Mouse (Mus musculus): ENCODE measurements around the gene Hectd1. TPM values are rescaled to one million over a fixed set of nuclear protein-coding genes. Genes with fewer than 3 reads are reported as not detected.
A peak's percentile ranks its signal among the peaks of the same experiment; 100 is the strongest.

Hectd1 gene
- polyA plus RNA-seq, 1 experiment from 2014 or later, result 51.6 TPM

GRCm38 (mm10) chr12:51759374-51759773 lies 70.0 kb downstream of the Hectd1 start:
- H3K27me3 ChIP-seq (ENCODE audit: control insufficient read depth, insufficient read depth, low read length), result no peaks in the 10 kb centered on the region
- 87% methylated on average over 3 of the region's 3 CpGs for WGBS
- H3K4me2 ChIP-seq (replicated peaks; ENCODE audit: low read depth, low read length), result no peak overlapping the region
- peaks cover 80% of the 10 kb centered on the region for H3K36me3 ChIP-seq (ENCODE audit: control insufficient read depth, insufficient read depth, low read length)
- H3K9me3 ChIP-seq (ENCODE audit: control insufficient read depth, low read length), result no peaks in the 10 kb centered on the region
- ATAC-seq (ENCODE audit: low FRiP score, low TSS enrichment), result no peak
- no peaks in the 10 kb centered on the region for H3K4me1 ChIP-seq (ENCODE audit: control insufficient read depth, insufficient read depth, low read length)
- H3K4me3 ChIP-seq (ENCODE audit: low read length), result no peak overlapping the region
- H3K9ac ChIP-seq (ENCODE audit: low read depth, low read length), result no peak overlapping the region
- no peak overlapping the region for H3K27ac ChIP-seq (ENCODE audit: low read depth, low read length)

GRCm38 (mm10) chr12:51756599-51756961 lies 72.8 kb downstream of the Hectd1 start:
- no peaks in the 10 kb centered on the region for H3K27me3 ChIP-seq (ENCODE audit: control insufficient read depth, insufficient read depth, low read length)
- ATAC-seq (ENCODE audit: low FRiP score, low TSS enrichment), result no peak
- H3K36me3 ChIP-seq (ENCODE audit: control insufficient read depth, insufficient read depth, low read length), result peaks cover 85% of the 10 kb centered on the region
- no peak overlapping the region for H3K4me2 ChIP-seq (replicated peaks; ENCODE audit: low read depth, low read length)
- no peak overlapping the region for H3K9ac ChIP-seq (ENCODE audit: low read depth, low read length)
- no peaks in the 10 kb centered on the region for H3K4me1 ChIP-seq (ENCODE audit: control insufficient read depth, insufficient read depth, low read length)
- no peak overlapping the region for H3K27ac ChIP-seq (ENCODE audit: low read depth, low read length)
- H3K9me3 ChIP-seq (ENCODE audit: control insufficient read depth, low read length), result no peaks in the 10 kb centered on the region
- no peak overlapping the region for H3K4me3 ChIP-seq (ENCODE audit: low read length)

GRCm38 (mm10) chr12:51755938-51756598 lies 73.3 kb downstream of the Hectd1 start:
- Histone ChIP-seq H3K36me3 (ENCODE audit: control insufficient read depth, insufficient read depth, low read length) (peaks cover 87% of the 10 kb centered on the region), H3K4me3 (ENCODE audit: low read length) (no peak overlapping the region), H3K9ac (ENCODE audit: low read depth, low read length) (no peak overlapping the region), H3K27ac (ENCODE audit: low read depth, low read length) (no peak overlapping the region), H3K27me3 (ENCODE audit: control insufficient read depth, insufficient read depth, low read length) (no peaks in the 10 kb centered on the region), H3K4me1 (ENCODE audit: control insufficient read depth, insufficient read depth, low read length) (no peaks in the 10 kb centered on the region), H3K4me2 (replicated peaks; ENCODE audit: low read depth, low read length) (no peak overlapping the region), H3K9me3 (ENCODE audit: control insufficient read depth, low read length) (no peaks in the 10 kb centered on the region)
- no peak for ATAC-seq (ENCODE audit: low FRiP score, low TSS enrichment)
- 97% methylated on average over 12 of the region's 12 CpGs for WGBS

- H3K27me3 ChIP-seq (ENCODE audit: control insufficient read depth, insufficient read depth, low read length), result no peaks in the 10 kb centered on the region
- WGBS, result 93% methylated on average over 2 of the region's 2 CpGs
- H3K9me3 ChIP-seq (ENCODE audit: control insufficient read depth, low read length), result no peaks in the 10 kb centered on the region
- H3K36me3 ChIP-seq (ENCODE audit: control insufficient read depth, insufficient read depth, low read length), result peaks cover 76% of the 10 kb centered on the region
- H3K9ac ChIP-seq (ENCODE audit: low read depth, low read length), result no peak overlapping the region
- ATAC-seq (ENCODE audit: low FRiP score, low TSS enrichment), result no peak
- no peak overlapping the region for H3K27ac ChIP-seq (ENCODE audit: low read depth, low read length)
- H3K4me1 ChIP-seq (ENCODE audit: control insufficient read depth, insufficient read depth, low read length), result no peaks in the 10 kb centered on the region
- H3K4me3 ChIP-seq (ENCODE audit: low read length), result no peak overlapping the region
- H3K4me2 ChIP-seq (replicated peaks; ENCODE audit: low read depth, low read length), result no peak overlapping the region
These were observed 82.0 kb downstream of the Hectd1 start for GRCm38 (mm10) chr12:51747348-51747747.

- Histone ChIP-seq H3K4me1 (ENCODE audit: control insufficient read depth, insufficient read depth, low read length) (no peaks in the 10 kb centered on the region), H3K27me3 (ENCODE audit: control insufficient read depth, insufficient read depth, low read length) (no peaks in the 10 kb centered on the region), H3K9me3 (ENCODE audit: control insufficient read depth, low read length) (no peaks in the 10 kb centered on the region), H3K27ac (ENCODE audit: low read depth, low read length) (no peak overlapping the region), H3K36me3 (ENCODE audit: control insufficient read depth, insufficient read depth, low read length) (peaks cover 54% of the 10 kb centered on the region), H3K9ac (ENCODE audit: low read depth, low read length) (no peak overlapping the region), H3K4me2 (replicated peaks; ENCODE audit: low read depth, low read length) (no peak overlapping the region), H3K4me3 (ENCODE audit: low read length) (no peak overlapping the region)
- ATAC-seq (ENCODE audit: low FRiP score, low TSS enrichment), result no peak
- 52% methylated on average over 6 of the region's 6 CpGs for WGBS
These were observed 84.4 kb downstream of the Hectd1 start for GRCm38 (mm10) chr12:51744957-51745356.

- H3K27ac ChIP-seq (ENCODE audit: low read depth, low read length), result no peak overlapping the region
- H3K36me3 ChIP-seq (ENCODE audit: control insufficient read depth, insufficient read depth, low read length), result peaks cover 36% of the 10 kb centered on the region
- H3K4me2 ChIP-seq (replicated peaks; ENCODE audit: low read depth, low read length), result no peak overlapping the region
- H3K4me3 ChIP-seq (ENCODE audit: low read length), result no peak overlapping the region
- no peaks in the 10 kb centered on the region for H3K9me3 ChIP-seq (ENCODE audit: control insufficient read depth, low read length)
- ATAC-seq (ENCODE audit: low FRiP score, low TSS enrichment), result no peak
- H3K4me1 ChIP-seq (ENCODE audit: control insufficient read depth, insufficient read depth, low read length), result no peaks in the 10 kb centered on the region
- WGBS, result 86% methylated on average over 6 of the region's 6 CpGs
- no peaks in the 10 kb centered on the region for H3K27me3 ChIP-seq (ENCODE audit: control insufficient read depth, insufficient read depth, low read length)
- H3K9ac ChIP-seq (ENCODE audit: low read depth, low read length), result no peak overlapping the region
These were observed 87.6 kb downstream of the Hectd1 start for GRCm38 (mm10) chr12:51741690-51742089.

- no peak for ATAC-seq (ENCODE audit: low FRiP score, low TSS enrichment)
- Histone ChIP-seq H3K4me2 (replicated peaks; ENCODE audit: low read depth, low read length) (no peak overlapping the region), H3K27me3 (ENCODE audit: control insufficient read depth, insufficient read depth, low read length) (no peaks in the 10 kb centered on the region), H3K36me3 (ENCODE audit: control insufficient read depth, insufficient read depth, low read length) (no peaks in the 10 kb centered on the region), H3K4me1 (ENCODE audit: control insufficient read depth, insufficient read depth, low read length) (peaks cover 12% of the 10 kb centered on the region), H3K27ac (ENCODE audit: low read depth, low read length) (no peak overlapping the region), H3K9ac (ENCODE audit: low read depth, low read length) (no peak overlapping the region), H3K4me3 (ENCODE audit: low read length) (no peak overlapping the region), H3K9me3 (ENCODE audit: control insufficient read depth, low read length) (no peaks in the 10 kb centered on the region)
- WGBS, result 59% methylated on average over 1 of the region's 1 CpGs
These were observed 92.5 kb downstream of the Hectd1 start for GRCm38 (mm10) chr12:51736807-51737206.

- Histone ChIP-seq H3K9me3 (ENCODE audit: control insufficient read depth, low read length) (no peaks in the 10 kb centered on the region), H3K27ac (ENCODE audit: low read depth, low read length) (0 out of 2 replicates have a peak overlapping the region, but pooled peaks have one; percentile 1), H3K36me3 (ENCODE audit: control insufficient read depth, insufficient read depth, low read length) (no peaks in the 10 kb centered on the region), H3K4me3 (ENCODE audit: low read length) (no peak overlapping the region), H3K9ac (ENCODE audit: low read depth, low read length) (no peak overlapping the region), H3K4me1 (ENCODE audit: control insufficient read depth, insufficient read depth, low read length) (peaks cover 12% of the 10 kb centered on the region), H3K4me2 (replicated peaks; ENCODE audit: low read depth, low read length) (no peak overlapping the region), H3K27me3 (ENCODE audit: control insufficient read depth, insufficient read depth, low read length) (no peaks in the 10 kb centered on the region)
- 76% methylated on average over 3 of the region's 3 CpGs for WGBS
- peak; percentile 22; the same call in 1 of the 2 replicates for ATAC-seq (ENCODE audit: low FRiP score, low TSS enrichment)
These were observed 93.0 kb downstream of the Hectd1 start for GRCm38 (mm10) chr12:51736381-51736780.

- ATAC-seq (ENCODE audit: low FRiP score, low TSS enrichment), result peak; percentile 75; the same call in 1 of the 2 replicates
- H3K9ac ChIP-seq (ENCODE audit: low read depth, low read length), result no peak overlapping the region
- 0 out of 2 replicates have a peak overlapping the region, but pooled peaks have one; percentile 1 for H3K27ac ChIP-seq (ENCODE audit: low read depth, low read length)
- H3K4me2 ChIP-seq (replicated peaks; ENCODE audit: low read depth, low read length), result no peak overlapping the region
- no peak overlapping the region for H3K4me3 ChIP-seq (ENCODE audit: low read length)
- H3K27me3 ChIP-seq (ENCODE audit: control insufficient read depth, insufficient read depth, low read length), result no peaks in the 10 kb centered on the region
- 43% methylated on average over 7 of the region's 7 CpGs for WGBS
- H3K4me1 ChIP-seq (ENCODE audit: control insufficient read depth, insufficient read depth, low read length), result peaks cover 12% of the 10 kb centered on the region
- no peaks in the 10 kb centered on the region for H3K36me3 ChIP-seq (ENCODE audit: control insufficient read depth, insufficient read depth, low read length)
- H3K9me3 ChIP-seq (ENCODE audit: control insufficient read depth, low read length), result no peaks in the 10 kb centered on the region
These were observed 93.5 kb downstream of the Hectd1 start for GRCm38 (mm10) chr12:51735840-51736271.
